Mouse (Mus musculus) lung, postnatal 4 days (tissue): ENCODE measurements at regions not wholly inside any gene's neighbourhood (a gene's known extent, or its start where the extent isn't known, plus 50 kb on each side); places are given as distances from the start of the nearest gene placed in this dataset.

Experiments
- DNase-seq, 2 experiments: peaks; one replicate each; pipeline ENCODE4 v3.0.0; 2021

GRCm38 (mm10) chr3:54993761-54994160 lies 61.5 kb downstream of the Ccna1 start:
- no peak for DNase-seq

- no peak for DNase-seq
Measured at GRCm38 (mm10) chr3:54990073-54990472, 65.2 kb downstream of the Ccna1 start.

GRCm38 (mm10) chr3:54989358-54989757 lies 65.9 kb downstream of the Ccna1 start:
- peak; percentile 52 to 68 for DNase-seq

GRCm38 (mm10) chr3:54981488-54981887 lies 65.8 kb upstream of the Sertm1 start:
- no peak for DNase-seq

- no peak for DNase-seq
Measured at GRCm38 (mm10) chr3:54980312-54980711, 64.6 kb upstream of the Sertm1 start.

- DNase-seq: no peak
Measured at GRCm38 (mm10) chr3:54965512-54965911, 49.8 kb upstream of the Sertm1 start.
